Mouse (Mus musculus) skeletal muscle tissue, postnatal 0 days (tissue): ENCODE results near the gene Bnc1. TPM values are rescaled to one million over a fixed set of nuclear protein-coding genes. Genes with fewer than 3 reads are reported as not detected.

Experiments used
- polyA plus RNA-seq: library from polyadenylated mRNA; unstranded; fragments of >200 nt; fragmentation: Nextera tagmentation; extraction: Ambion mirVana; gene quantifications from 2 replicates; pipeline ENCODE4 v1.2.1, GENCODE M21; 2015

The Bnc1 gene
- polyA plus RNA-seq, result 0.04 and 0.06 TPM in 2 replicates

DNA sequence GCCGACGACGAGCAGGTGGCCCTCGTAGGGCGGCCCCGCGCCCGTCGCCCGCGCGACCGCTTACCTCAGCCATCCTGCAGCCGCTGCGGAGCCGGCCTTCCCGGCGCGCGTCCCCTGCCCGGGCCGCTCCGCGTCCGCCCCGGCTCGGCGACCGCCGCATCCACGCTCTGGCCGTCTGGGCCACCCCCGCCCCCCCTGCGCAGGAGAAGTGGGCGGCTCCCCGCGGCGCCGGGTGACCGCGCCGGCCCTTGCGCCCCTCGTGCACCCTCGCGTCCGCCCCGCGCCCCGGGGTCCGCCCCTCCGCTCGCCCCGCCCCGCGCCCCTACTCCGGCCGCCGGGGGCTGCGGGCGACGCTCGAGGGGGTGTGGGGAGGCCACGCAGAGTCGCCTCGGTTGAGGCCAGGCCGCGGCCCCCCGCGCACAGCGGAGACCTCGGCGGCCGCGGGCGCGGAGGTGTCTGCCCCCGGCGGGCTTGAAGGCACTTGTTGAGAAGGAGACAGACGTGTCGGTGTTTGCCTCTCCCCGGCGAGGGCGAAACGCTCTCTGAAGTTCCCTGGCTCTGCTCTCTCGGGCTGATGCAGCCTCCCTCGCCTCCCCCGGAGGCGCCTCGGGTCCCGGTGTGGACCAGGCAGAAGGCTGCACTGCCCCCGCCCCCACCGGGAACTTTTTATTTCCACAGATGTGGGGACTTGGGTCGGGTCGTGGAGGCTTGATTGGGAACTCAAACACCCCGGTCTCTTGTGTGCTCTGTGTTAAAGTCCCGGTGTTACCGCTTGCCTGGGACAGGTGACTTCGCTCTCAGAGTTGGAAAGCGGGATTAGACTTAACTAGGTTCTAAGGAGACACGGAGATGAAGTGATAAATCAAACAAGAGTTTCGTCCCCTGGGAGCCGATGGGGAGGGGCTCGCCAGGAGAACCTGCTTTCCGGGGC is at the start of gene Bnc1:
Gene Bnc1, minus strand, starts transcription at position 162 of the 931 bp plus-strand sequence.

GRCm38 (mm10) chr7:81934267-81934745 is 57.8 kb downstream of the Bnc1 start, which contains the start of gene Hdgfl3:
Gene Hdgfl3 (minus strand): TSS chr7:81934473.

Other genes with a start within 250 kb of the Bnc1 start
- 85.6 and 87.4 TPM in 2 replicates for gene Ramac, start 229.4 kb downstream of the Bnc1 start, polyA plus RNA-seq
- 28.0 and 33.7 TPM in 2 replicates for gene 3110040N11Rik, start 202.8 kb downstream of the Bnc1 start, polyA plus RNA-seq
- 143 and 172 TPM in 2 replicates for gene Btbd1, start 162.9 kb downstream of the Bnc1 start, polyA plus RNA-seq
- not detected in 2 replicates for gene Gm10160, start 136.5 kb downstream of the Bnc1 start, polyA plus RNA-seq
- 160 and 179 TPM in 2 replicates for gene Tm6sf1, start 133.3 kb downstream of the Bnc1 start, polyA plus RNA-seq
- 6.6 and 7.9 TPM in 2 replicates for gene Hdgfl3, start 57.8 kb downstream of the Bnc1 start, polyA plus RNA-seq
- gene Sh3gl3, start 181.5 kb upstream of the Bnc1 start, polyA plus RNA-seq, result 5.0 and 5.9 TPM in 2 replicates